Mouse (Mus musculus) cerebellum, adult 2 months (tissue): ENCODE results near the gene Hk1.

Experiments used
- CTCF ChIP-seq: fragments of 200-500 bp; IDR thresholded peaks from 2 replicates; pipeline ENCODE4 v1.5.1; 2011; ENCODE audit warnings: low read depth, mild to moderate bottlenecking, control low read depth, low read length, moderate library complexity, borderline replicate concordance; ENCODE audit not compliant: insufficient read depth
- POLR2A ChIP-seq: fragments of 200-500 bp; IDR thresholded peaks from 2 replicates; pipeline ENCODE4 v1.6.1; 2011; ENCODE audit warnings: low read length, control low read depth, borderline replicate concordance; ENCODE audit not compliant: insufficient read depth

- TF ChIP-seq CTCF = no peak
- no peak for TF ChIP-seq POLR2A
Observed at GRCm38 (mm10) chr10:62244067-62244466, 135.6 kb downstream of the Hk1 start.
